Mouse (Mus musculus): ENCODE results near the gene Gm20388. TPM values are rescaled to one million over a fixed set of nuclear protein-coding genes. Genes with fewer than 3 reads are reported as not detected.
A peak's percentile ranks its signal among the peaks of the same experiment; 100 is the strongest.
"Not testable (repeated sequence)": the region's sequence is repeated elsewhere in the genome, so short reads cannot be mapped to it uniquely, and the experiment has no call there.

Gm20388 gene
- total RNA-seq, 2 experiments from 2014 or later: 6.8 to 7.8 TPM

- DNase-seq: no peak
- intact Hi-C loops (cut with DNase I): no loop called here
Measured at GRCm38 (mm10) chr8:121421009-121421408, 1510.4 kb downstream of the Gm20388 start.

GRCm38 (mm10) chr8:121424080-121424479 lies 1513.4 kb downstream of the Gm20388 start:
- no peak for DNase-seq
- intact Hi-C loops (cut with DNase I): no loop called here

DNA sequence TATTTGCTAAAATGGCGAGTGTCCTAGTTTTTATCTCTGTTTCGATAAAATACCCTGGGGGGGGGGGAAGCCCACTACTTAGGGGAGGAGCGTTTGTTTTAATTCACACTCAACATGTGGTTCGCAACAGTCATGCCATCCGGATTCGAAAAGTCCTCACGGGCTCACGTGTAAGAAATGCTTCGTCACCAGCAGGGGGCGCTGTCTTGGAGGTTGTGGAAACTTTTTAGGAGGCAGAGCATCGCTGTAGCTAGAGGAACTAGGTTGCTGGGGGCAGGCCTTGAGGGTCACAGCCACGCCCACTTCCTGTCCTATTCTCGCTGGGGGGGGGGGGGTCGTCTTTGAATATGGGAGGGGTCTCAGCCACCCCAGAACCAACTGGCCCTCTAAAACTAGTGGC lies 1514.0 kb downstream of the Gm20388 start:
- intact Hi-C loops (cut with DNase I): no loop called here
- no peak for DNase-seq

DNA sequence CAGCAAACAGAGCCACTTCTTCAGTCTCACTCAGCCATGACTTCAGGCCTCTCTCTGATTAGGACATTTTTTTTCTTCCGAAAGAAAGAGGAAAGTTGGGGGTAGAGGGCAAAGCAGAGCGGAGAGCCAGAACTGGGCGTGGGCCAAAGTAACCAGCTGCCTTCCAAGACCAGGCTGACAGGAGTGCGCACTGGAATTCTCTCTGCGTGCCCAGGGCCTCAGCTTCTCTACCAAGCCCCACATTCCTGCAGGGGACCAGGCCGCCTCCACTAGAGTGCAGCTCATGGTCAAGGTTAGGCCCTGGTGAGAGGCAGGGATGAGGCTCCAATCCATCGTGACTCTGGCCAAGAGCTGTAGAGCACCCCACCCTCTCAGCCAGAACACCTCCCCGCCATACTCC lies 1520.9 kb downstream of the Gm20388 start:
- no peak for DNase-seq

DNA sequence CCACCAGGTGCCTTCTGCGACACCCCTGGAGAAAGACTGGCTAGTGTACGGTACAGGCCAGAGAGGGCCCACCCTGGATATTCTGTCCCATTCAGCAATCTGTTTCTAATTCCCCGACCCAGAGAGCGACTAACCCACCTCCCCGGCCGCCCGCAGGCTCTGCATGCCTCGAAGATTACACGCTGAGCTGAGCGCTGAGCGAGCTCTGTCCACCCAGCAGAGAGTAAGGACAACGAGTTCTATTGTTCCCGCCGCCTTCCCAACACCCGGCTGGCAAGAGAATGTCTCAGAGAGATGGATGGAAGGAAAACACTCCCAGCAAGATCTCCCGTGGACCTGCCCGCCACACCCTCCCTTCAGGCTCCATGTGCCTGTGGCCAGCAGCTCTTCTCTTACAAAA lies 1522.8 kb downstream of the Gm20388 start:
- DNase-seq: no peak
- intact Hi-C loops (cut with DNase I): no loop called here

More for the DNA sequence above, 1520.9 kb downstream of the Gm20388 start:
- intact Hi-C loops (cut with DNase I): no loop called here

DNA sequence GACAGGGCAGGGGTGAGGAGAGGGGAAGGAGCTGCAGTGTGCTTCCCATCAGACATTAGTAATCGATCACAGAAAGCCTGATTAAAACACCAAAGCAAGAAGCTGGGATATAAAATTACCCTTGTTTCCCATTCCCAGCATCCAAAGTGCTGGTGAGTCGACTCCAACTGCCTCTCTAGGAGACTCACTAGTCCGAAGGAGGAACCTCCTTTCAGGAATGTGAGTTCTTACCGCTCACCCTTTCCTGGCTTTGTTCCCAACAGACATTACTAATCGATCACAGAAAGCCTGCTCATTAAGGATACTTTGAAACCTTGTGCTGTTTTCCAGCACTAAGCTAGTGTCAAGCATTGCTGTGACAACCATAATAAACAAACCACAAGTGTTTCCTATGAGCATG lies 1526.0 kb downstream of the Gm20388 start:
- no peak for DNase-seq
- intact Hi-C loops (cut with DNase I): no loop called here

- intact Hi-C loops (cut with DNase I): no loop called here
Measured at GRCm38 (mm10) chr8:121437506-121437905, 1526.9 kb downstream of the Gm20388 start.

DNA sequence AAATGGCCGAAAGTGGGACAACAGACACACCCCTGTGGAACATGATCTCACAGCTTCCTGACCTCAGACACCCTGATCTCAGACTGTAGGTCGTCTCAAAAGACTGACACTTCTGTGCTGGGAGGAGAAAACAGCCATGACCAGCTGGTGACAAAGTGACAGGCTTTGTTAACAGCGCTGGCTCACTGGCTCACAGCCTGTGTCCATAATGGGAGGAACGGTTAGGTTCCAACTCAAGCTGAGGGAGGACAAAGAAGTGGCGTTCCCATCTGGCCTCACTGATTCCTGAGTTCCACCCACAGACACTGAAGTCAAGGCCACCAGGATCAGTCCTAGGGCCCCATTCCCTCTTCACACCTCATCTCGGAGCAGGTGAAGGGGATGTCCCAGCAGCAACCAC lies 1527.5 kb downstream of the Gm20388 start:
- intact Hi-C loops (cut with DNase I): no loop called here
- no peak for DNase-seq

More at GRCm38 (mm10) chr8:121437506-121437905, 1526.9 kb downstream of the Gm20388 start:
- no peak for DNase-seq

- intact Hi-C loops (cut with DNase I): no loop called here
- no peak for DNase-seq
Measured at GRCm38 (mm10) chr8:121439351-121439750, 1528.7 kb downstream of the Gm20388 start.

DNA sequence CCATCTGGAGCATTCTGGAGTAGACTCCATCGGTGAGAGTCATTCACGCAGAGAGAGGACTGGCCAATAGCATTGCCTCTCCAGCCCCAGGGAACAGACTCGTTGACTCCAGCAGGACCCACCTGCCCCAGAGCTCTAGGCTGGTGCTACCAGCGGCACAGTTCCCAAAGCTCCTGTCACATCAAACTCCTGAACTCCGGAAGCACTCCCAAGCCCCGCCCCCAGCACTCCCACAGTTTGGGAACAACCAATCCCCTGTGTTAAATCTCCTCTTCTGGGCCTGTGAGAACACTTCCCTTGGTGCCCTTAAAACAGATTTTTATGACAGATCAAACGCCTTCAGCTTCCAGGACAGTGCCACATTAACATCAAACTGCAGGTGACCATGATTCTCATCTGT lies 1532.7 kb downstream of the Gm20388 start:
- no peak for DNase-seq
- intact Hi-C loops (cut with DNase I): no loop called here

- intact Hi-C loops (cut with DNase I); DNase-seq: not testable (repeated sequence)
Measured at GRCm38 (mm10) chr8:121444521-121444920, 1533.9 kb downstream of the Gm20388 start.

- DNase-seq: no peak
- intact Hi-C loops (cut with DNase I): no loop called here
Measured at GRCm38 (mm10) chr8:121445027-121445471, 1534.4 kb downstream of the Gm20388 start.

GRCm38 (mm10) chr8:121446133-121446532 lies 1535.5 kb downstream of the Gm20388 start:
- intact Hi-C loops (cut with DNase I): no loop called here
- DNase-seq: no peak

DNA sequence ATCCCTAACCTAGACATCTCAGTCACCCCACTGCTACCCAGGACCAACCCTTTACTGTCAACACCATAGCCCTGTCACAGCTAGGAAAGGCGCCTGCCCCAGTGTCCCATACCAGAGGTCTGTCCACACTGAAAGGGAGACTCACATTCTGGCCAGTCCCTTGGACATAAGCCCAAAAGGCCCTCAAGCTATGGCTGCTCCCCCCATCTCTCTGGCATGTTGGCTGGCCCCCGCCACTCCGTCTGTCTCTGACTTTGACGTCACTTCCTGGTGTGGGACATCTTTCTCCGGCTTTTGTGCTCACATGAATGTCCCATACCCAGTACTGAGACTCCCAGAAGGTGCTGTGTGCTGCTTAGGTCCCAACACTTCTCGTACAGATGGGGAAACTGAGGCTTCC lies 1536.2 kb downstream of the Gm20388 start:
- DNase-seq: no peak
- intact Hi-C loops (cut with DNase I): no loop called here

DNA sequence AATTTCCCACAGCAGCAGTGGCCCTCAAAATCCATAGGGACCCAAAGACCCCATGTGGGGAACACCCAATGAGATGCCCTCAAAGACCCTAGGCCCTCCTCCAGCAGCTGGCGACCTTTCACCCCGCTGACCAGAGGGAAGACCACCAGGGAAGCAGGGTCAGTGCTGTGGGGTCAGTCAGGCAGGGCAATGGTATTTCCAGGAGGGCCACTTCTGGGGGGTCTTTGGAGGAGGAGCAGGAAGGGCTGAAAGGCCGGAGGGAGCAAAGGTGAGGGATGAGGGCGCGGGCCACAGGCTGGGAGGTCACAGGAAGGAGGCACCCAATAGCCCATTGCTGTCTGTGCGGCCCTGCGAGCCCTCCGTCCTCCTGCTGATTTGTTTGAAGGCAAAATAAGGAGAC lies 1539.6 kb downstream of the Gm20388 start:
- DNase-seq: no peak
- intact Hi-C loops (cut with DNase I): no loop called here

GRCm38 (mm10) chr8:121451404-121452076 lies 1540.9 kb downstream of the Gm20388 start:
- intact Hi-C loops (cut with DNase I): no loop called here
- peak; percentile 51 to 54 for DNase-seq

DNA sequence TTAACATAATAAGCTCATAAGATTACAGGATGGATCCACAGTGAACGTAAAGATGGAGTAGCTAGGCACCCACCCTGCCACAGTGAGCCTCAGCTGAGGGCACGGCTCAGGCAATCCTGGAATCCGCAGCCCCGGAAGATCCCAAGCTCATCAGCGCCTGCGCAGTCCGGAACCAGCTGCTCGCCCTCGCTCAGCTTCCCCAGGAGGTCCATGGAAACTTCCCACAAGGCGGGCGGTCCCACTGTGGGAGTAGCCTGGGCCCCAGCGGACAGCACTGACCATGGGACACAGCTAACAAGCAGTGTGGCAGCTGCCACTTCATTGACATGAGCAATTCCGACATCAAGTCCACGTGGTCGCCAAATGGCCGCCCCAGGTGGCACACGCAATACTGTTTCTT lies 1544.1 kb downstream of the Gm20388 start:
- intact Hi-C loops (cut with DNase I): no loop called here
- no peak for DNase-seq

GRCm38 (mm10) chr8:121461192-121461591 lies 1550.6 kb downstream of the Gm20388 start:
- intact Hi-C loops (cut with DNase I): no loop called here
- no peak for DNase-seq

DNA sequence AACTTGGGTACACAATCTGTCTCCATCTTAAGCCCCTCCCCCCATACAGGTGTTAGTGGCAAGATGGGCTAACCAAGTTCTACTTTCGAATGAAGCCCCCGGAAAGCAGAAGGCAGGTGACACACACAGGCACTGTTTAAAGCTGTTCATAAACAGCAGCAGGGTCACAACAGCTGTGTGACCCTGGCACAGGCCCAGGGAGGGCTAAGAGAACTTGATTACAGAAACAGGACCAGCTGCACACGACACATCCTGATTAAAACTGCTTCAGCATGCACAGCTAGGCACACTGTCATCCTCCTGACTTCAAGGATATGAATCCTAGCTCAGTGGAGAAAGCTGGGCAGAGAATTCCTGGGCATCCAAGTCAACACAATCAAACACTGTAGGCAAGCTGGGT lies 1551.5 kb downstream of the Gm20388 start:
- intact Hi-C loops (cut with DNase I): no loop called here

GRCm38 (mm10) chr8:121468083-121469071 lies 1557.7 kb downstream of the Gm20388 start:
- intact Hi-C loops (cut with DNase I): no loop called here
- DNase-seq: no peak

More for the DNA sequence above, 1551.5 kb downstream of the Gm20388 start:
- no peak for DNase-seq

DNA sequence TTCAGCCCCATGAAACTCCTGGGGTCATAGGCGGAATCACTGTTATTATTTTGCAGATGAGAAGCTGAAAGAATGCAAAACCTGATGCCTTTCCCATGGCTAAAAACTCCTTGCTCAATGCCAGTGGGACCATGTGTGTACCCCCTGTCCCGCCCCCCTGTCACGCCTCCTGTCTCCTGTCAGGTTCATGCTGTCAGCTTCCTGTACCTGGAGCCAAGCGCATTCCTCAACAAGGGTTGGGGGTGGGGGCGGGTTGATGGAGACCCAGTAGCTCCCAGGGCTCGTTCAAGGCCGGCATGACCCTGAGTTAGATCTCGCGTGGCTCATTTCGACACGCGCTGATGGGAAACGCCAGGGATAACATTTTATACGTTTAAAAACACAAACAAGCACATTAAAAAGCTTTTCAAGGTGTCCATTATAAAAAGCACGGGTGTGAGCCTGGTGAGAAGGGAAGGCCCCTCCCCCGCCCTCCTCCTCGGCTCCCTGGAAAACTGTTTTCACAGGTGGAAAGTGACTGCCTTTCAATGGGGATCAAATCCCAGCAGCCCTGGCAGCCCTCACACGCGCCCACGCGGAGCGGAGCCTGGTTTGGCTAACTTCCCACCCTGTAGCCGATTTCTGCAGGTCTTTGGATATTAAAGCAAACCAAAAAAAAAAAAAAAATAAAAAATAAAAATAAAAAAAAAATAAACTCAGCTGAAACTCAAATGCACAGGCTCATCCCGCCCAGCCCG lies 1563.7 kb downstream of the Gm20388 start:
- intact Hi-C loops (cut with DNase I): no loop called here
- DNase-seq: no peak
